Mouse (Mus musculus): ENCODE results near the gene Clec4g. TPM values are rescaled to one million over a fixed set of nuclear protein-coding genes. Genes with fewer than 3 reads are reported as not detected.

Clec4g gene
- polyA plus RNA-seq, 1 experiment from 2014 or later: 30.2 TPM

GRCm38 (mm10) chr8:3664405-3664804 lies 56.0 kb downstream of the Clec4g start:
- DNase-seq (peak; percentile 24), ATAC-seq (peak; percentile 76)
- Histone ChIP-seq H3K4me3 (ENCODE audit: low read depth, low read length) (no peak overlapping the region), H3K4me2 (ENCODE audit: low read depth, low read length) (peak overlapping the region; percentile 32; the same call in 1 of the 2 replicates), H3K9ac (replicated peaks) (no peak overlapping the region), H3K27ac (ENCODE audit: low read depth) (peak overlapping the region; percentile 82), H3K27me3 (ENCODE audit: insufficient read depth, low read length) (no peaks in the 10 kb centered on the region), H3K36me3 (replicated peaks; ENCODE audit: insufficient read depth, low read length) (no peaks in the 10 kb centered on the region), H3K4me1 (ENCODE audit: insufficient read depth) (no peaks in the 10 kb centered on the region), H3K9me3 (ENCODE audit: low read length) (no peaks in the 10 kb centered on the region)
- 36% methylated on average over 5 of the region's 5 CpGs for WGBS (ENCODE audit: insufficient replicate concordance)
- TF ChIP-seq CTCF (IDR thresholded peaks at IDR 0.05; ENCODE audit: low read depth): no peak
- peak; percentile 54; the same call in 1 of the 2 replicates for TF ChIP-seq EP300 (IDR thresholded peaks at IDR 0.05; ENCODE audit: low read depth)

GRCm38 (mm10) chr8:3660889-3661288 lies 59.6 kb downstream of the Clec4g start:
- Histone ChIP-seq H3K27me3 (ENCODE audit: insufficient read depth, low read length) (no peaks in the 10 kb centered on the region), H3K9ac (replicated peaks) (no peak overlapping the region), H3K4me2 (ENCODE audit: low read depth, low read length) (peak overlapping the region; percentile 26; the same call in 1 of the 2 replicates), H3K4me3 (ENCODE audit: low read depth, low read length) (no peak overlapping the region), H3K27ac (ENCODE audit: low read depth) (peak overlapping the region; percentile 70; the same call in 1 of the 2 replicates), H3K36me3 (replicated peaks; ENCODE audit: insufficient read depth, low read length) (no peaks in the 10 kb centered on the region), H3K9me3 (ENCODE audit: low read length) (no peaks in the 10 kb centered on the region), H3K4me1 (ENCODE audit: insufficient read depth) (no peaks in the 10 kb centered on the region)
- ATAC-seq: no peak
- no peak for DNase-seq
- TF ChIP-seq CTCF (IDR thresholded peaks at IDR 0.05; ENCODE audit: low read depth) (no peak), EP300 (IDR thresholded peaks at IDR 0.05; ENCODE audit: low read depth) (no peak)
- 47% methylated on average over 8 of the region's 8 CpGs for WGBS (ENCODE audit: insufficient replicate concordance)

Other genes with a start within 250 kb of the Clec4g start
- not detected in 2 replicates for gene Tex45, start 249.8 kb downstream of the Clec4g start, polyA plus RNA-seq (2015; fragmentation: Nextera tagmentation; extraction: Ambion mirVana)
- 4.9 and 6.3 TPM in 2 replicates for gene Zfp358, start 227.5 kb downstream of the Clec4g start, polyA plus RNA-seq (2015; fragmentation: Nextera tagmentation; extraction: Ambion mirVana)
- 19.9 and 20.6 TPM in 2 replicates for gene Mcoln1, start 220.2 kb downstream of the Clec4g start, polyA plus RNA-seq (2015; fragmentation: Nextera tagmentation; extraction: Ambion mirVana)
- 6.4 TPM in 2 replicates for gene Pnpla6, start 205.3 kb downstream of the Clec4g start, polyA plus RNA-seq (2015; fragmentation: Nextera tagmentation; extraction: Ambion mirVana)
- gene C330021F23Rik, start 152.7 kb downstream of the Clec4g start, polyA plus RNA-seq (2015; fragmentation: Nextera tagmentation; extraction: Ambion mirVana): 0.89 and 1.0 TPM in 2 replicates
- gene Camsap3, start 133.4 kb downstream of the Clec4g start, polyA plus RNA-seq (2015; fragmentation: Nextera tagmentation; extraction: Ambion mirVana): 2.4 and 2.6 TPM in 2 replicates
- 13.2 and 15.9 TPM in 2 replicates for gene Xab2, start 99.3 kb downstream of the Clec4g start, polyA plus RNA-seq (2015; fragmentation: Nextera tagmentation; extraction: Ambion mirVana)
- gene Pet100, start 99.1 kb downstream of the Clec4g start, polyA plus RNA-seq (2015; fragmentation: Nextera tagmentation; extraction: Ambion mirVana): 88.9 and 91.2 TPM in 2 replicates
- 0.07 TPM in 1 of 2 replicates, not detected in the other for gene Pcp2, start 95.1 kb downstream of the Clec4g start, polyA plus RNA-seq (2015; fragmentation: Nextera tagmentation; extraction: Ambion mirVana)
- 40.5 and 46.9 TPM in 2 replicates for gene Stxbp2, start 89.7 kb downstream of the Clec4g start, polyA plus RNA-seq (2015; fragmentation: Nextera tagmentation; extraction: Ambion mirVana)
- gene Retn, start 64.9 kb downstream of the Clec4g start, polyA plus RNA-seq (2015; fragmentation: Nextera tagmentation; extraction: Ambion mirVana): not detected in 2 replicates
- 11.9 and 12.8 TPM in 2 replicates for gene Mcemp1, start 54.9 kb downstream of the Clec4g start, polyA plus RNA-seq (2015; fragmentation: Nextera tagmentation; extraction: Ambion mirVana)
- 2.7 and 3.4 TPM in 2 replicates for gene Fcor, start 48.3 kb downstream of the Clec4g start, polyA plus RNA-seq (2015; fragmentation: Nextera tagmentation; extraction: Ambion mirVana)
- gene Trappc5, start 44.4 kb downstream of the Clec4g start, polyA plus RNA-seq (2015; fragmentation: Nextera tagmentation; extraction: Ambion mirVana): 16.6 and 16.9 TPM in 2 replicates
- gene Fcer2a, start 26.5 kb downstream of the Clec4g start, polyA plus RNA-seq (2015; fragmentation: Nextera tagmentation; extraction: Ambion mirVana): 0.05 and 0.06 TPM in 2 replicates
- gene Cd209a, start 28.3 kb upstream of the Clec4g start, polyA plus RNA-seq (2015; fragmentation: Nextera tagmentation; extraction: Ambion mirVana): 0.14 and 0.19 TPM in 2 replicates
- 0.09 TPM in 1 of 2 replicates, not detected in the other for gene Cd209e, start 133.7 kb upstream of the Clec4g start, polyA plus RNA-seq (2015; fragmentation: Nextera tagmentation; extraction: Ambion mirVana)
- gene Cd209d, start 157.9 kb upstream of the Clec4g start, polyA plus RNA-seq (2015; fragmentation: Nextera tagmentation; extraction: Ambion mirVana): not detected in 2 replicates
- not detected in 2 replicates for gene Cd209b, start 206.2 kb upstream of the Clec4g start, polyA plus RNA-seq (2015; fragmentation: Nextera tagmentation; extraction: Ambion mirVana)
- gene Cd209c, start 234.1 kb upstream of the Clec4g start, polyA plus RNA-seq (2015; fragmentation: Nextera tagmentation; extraction: Ambion mirVana): 0.08 TPM in 1 of 2 replicates, not detected in the other

All from liver, postnatal 0 days (tissue).